Mouse (Mus musculus): ENCODE measurements around the gene Dbndd1. TPM values are rescaled to one million over a fixed set of nuclear protein-coding genes. Genes with fewer than 3 reads are reported as not detected.
A peak's percentile ranks its signal among the peaks of the same experiment; 100 is the strongest.
"Not testable (repeated sequence)": the region's sequence is repeated elsewhere in the genome, so short reads cannot be mapped to it uniquely, and the experiment has no call there.

Dbndd1 gene
- total and polyA plus RNA-seq, 3 experiments = 0.73 to 4.2 TPM; not detected in 1

GRCm38 (mm10) chr8:123536990-123537380, 21.7 kb upstream of the Dbndd1 start:
- H3K9me3 ChIP-seq (replicated peaks; ENCODE audit: insufficient read depth, low read length) = no peaks in the 10 kb centered on the region
- no peak overlapping the region for H3K9ac ChIP-seq (ENCODE audit: control insufficient read depth, low read depth, low read length, poor library complexity, severe bottlenecking)
- no peaks in the 10 kb centered on the region for H3K27me3 ChIP-seq (ENCODE audit: control insufficient read depth in 1 of 2, insufficient read depth in 2 of 2, low read length in 2 of 2)
- no peak for DNase-seq (ENCODE audit: low read depth, low spot score)
- no peak for TF ChIP-seq BHLHE40 (IDR thresholded peaks at IDR 0.05; ENCODE audit: borderline replicate concordance, low read depth, low read length)
- TF ChIP-seq SIN3A (IDR thresholded peaks at IDR 0.05; ENCODE audit: low read length) = no peak
- no peaks in the 10 kb centered on the region for H3K79me2 ChIP-seq (ENCODE audit: control insufficient read depth, insufficient read depth, low read length, poor library complexity)
- H3K27ac ChIP-seq (ENCODE audit: control insufficient read depth, low read depth, low read length) = no peak overlapping the region
- H3K4me3 ChIP-seq (ENCODE audit: control insufficient read depth in 1 of 2, insufficient read depth in 1 of 2, low read depth in 2 of 2, low read length in 2 of 2) = no peak overlapping the region
- H3K36me3 ChIP-seq (ENCODE audit: control insufficient read depth in 1 of 2, insufficient read depth in 2 of 2, low read length in 2 of 2) = no peaks in the 10 kb centered on the region
- no peaks in the 10 kb centered on the region for H3K4me1 ChIP-seq (ENCODE audit: control insufficient read depth in 1 of 2, insufficient read depth in 2 of 2, low read length in 2 of 2)

GRCm38 (mm10) chr8:123536242-123536989, 21.2 kb upstream of the Dbndd1 start:
- H3K36me3 ChIP-seq (ENCODE audit: control insufficient read depth in 1 of 2, insufficient read depth in 2 of 2, low read length in 2 of 2) = no peaks in the 10 kb centered on the region
- no peak overlapping the region for H3K4me3 ChIP-seq (ENCODE audit: control insufficient read depth in 1 of 2, insufficient read depth in 1 of 2, low read depth in 2 of 2, low read length in 2 of 2)
- no peaks in the 10 kb centered on the region for H3K9me3 ChIP-seq (replicated peaks; ENCODE audit: insufficient read depth, low read length)
- no peaks in the 10 kb centered on the region for H3K4me1 ChIP-seq (ENCODE audit: control insufficient read depth in 1 of 2, insufficient read depth in 2 of 2, low read length in 2 of 2)
- DNase-seq (ENCODE audit: low read depth, low spot score) = no peak
- H3K79me2 ChIP-seq (ENCODE audit: control insufficient read depth, insufficient read depth, low read length, poor library complexity) = no peaks in the 10 kb centered on the region
- no peaks in the 10 kb centered on the region for H3K27me3 ChIP-seq (ENCODE audit: control insufficient read depth in 1 of 2, insufficient read depth in 2 of 2, low read length in 2 of 2)
- no peak for TF ChIP-seq TBP (IDR thresholded peaks at IDR 0.05; ENCODE audit: low read depth, low read length)
- H3K27ac ChIP-seq (ENCODE audit: control insufficient read depth, low read depth, low read length) = no peak overlapping the region
- no peak overlapping the region for H3K9ac ChIP-seq (ENCODE audit: control insufficient read depth, low read depth, low read length, poor library complexity, severe bottlenecking)

- no peaks in the 10 kb centered on the region for H3K4me1 ChIP-seq (ENCODE audit: control insufficient read depth in 1 of 2, insufficient read depth in 2 of 2, low read length in 2 of 2)
- no peak overlapping the region for H3K4me3 ChIP-seq (ENCODE audit: control insufficient read depth in 1 of 2, insufficient read depth in 1 of 2, low read depth in 2 of 2, low read length in 2 of 2)
- DNase-seq (ENCODE audit: low read depth, low spot score) = no peak
- H3K9me3 ChIP-seq (replicated peaks; ENCODE audit: insufficient read depth, low read length) = no peaks in the 10 kb centered on the region
- H3K9ac ChIP-seq (ENCODE audit: control insufficient read depth, low read depth, low read length, poor library complexity, severe bottlenecking) = no peak overlapping the region
- H3K27me3 ChIP-seq (ENCODE audit: control insufficient read depth in 1 of 2, insufficient read depth in 2 of 2, low read length in 2 of 2) = no peaks in the 10 kb centered on the region
- H3K36me3 ChIP-seq (ENCODE audit: control insufficient read depth in 1 of 2, insufficient read depth in 2 of 2, low read length in 2 of 2) = no peaks in the 10 kb centered on the region; a peak in 1 of 4 replicates
- H3K79me2 ChIP-seq (ENCODE audit: control insufficient read depth, insufficient read depth, low read length, poor library complexity) = no peaks in the 10 kb centered on the region
- no peak overlapping the region for H3K27ac ChIP-seq (ENCODE audit: control insufficient read depth, low read depth, low read length)
- no peak for TF ChIP-seq MEF2A (IDR thresholded peaks at IDR 0.05; ENCODE audit: extremely low read depth, insufficient replicate concordance, low read depth, low read length, poor library complexity, severe bottlenecking)
- TF ChIP-seq ETS1 (IDR thresholded peaks at IDR 0.05; ENCODE audit: low read depth, low read length) = no peak
Measured at GRCm38 (mm10) chr8:123527720-123528489, 12.6 kb upstream of the Dbndd1 start.

- H3K27ac ChIP-seq (ENCODE audit: control insufficient read depth, low read depth, low read length); H3K27me3 ChIP-seq (ENCODE audit: control insufficient read depth in 1 of 2, insufficient read depth in 2 of 2, low read length in 2 of 2); H3K9ac ChIP-seq (ENCODE audit: control insufficient read depth, low read depth, low read length, poor library complexity, severe bottlenecking); H3K4me3 ChIP-seq (ENCODE audit: control insufficient read depth in 1 of 2, insufficient read depth in 1 of 2, low read depth in 2 of 2, low read length in 2 of 2); H3K9me3 ChIP-seq (replicated peaks; ENCODE audit: insufficient read depth, low read length); H3K4me1 ChIP-seq (ENCODE audit: control insufficient read depth in 1 of 2, insufficient read depth in 2 of 2, low read length in 2 of 2); H3K36me3 ChIP-seq (ENCODE audit: control insufficient read depth in 1 of 2, insufficient read depth in 2 of 2, low read length in 2 of 2); H3K79me2 ChIP-seq (ENCODE audit: control insufficient read depth, insufficient read depth, low read length, poor library complexity): not testable (repeated sequence)
- DNase-seq (ENCODE audit: low read depth, low spot score) = peak; percentile 21
- peak; percentile 93 for TF ChIP-seq TBP (IDR thresholded peaks at IDR 0.05; ENCODE audit: low read depth, low read length)
Measured at GRCm38 (mm10) chr8:123520048-123520447, 4.8 kb upstream of the Dbndd1 start.
